Mouse (Mus musculus) E14TG2a.4 (cell line): ENCODE results near the gene Ooep.

Source experiments
- CTCF ChIP-seq: conservative IDR thresholded peaks from 2 replicates; pipeline ENCODE4 v1.5.1; 2014; ENCODE audit warnings: low read length
- NANOG ChIP-seq: IDR thresholded peaks from 2 replicates; pipeline ENCODE4 v1.6.1; 2014; ENCODE audit warnings: borderline replicate concordance, low read length, mixed read lengths

GRCm38 (mm10) chr9:78351504-78352220 lies 26.9 kb downstream of the Ooep start:
- TF ChIP-seq CTCF (no peak), NANOG (no peak)
